Mouse (Mus musculus) thymus, postnatal 14 days (tissue): ENCODE measurements at regions not wholly inside any gene's neighbourhood (a gene's known extent, or its start where the extent isn't known, plus 50 kb on each side); places are given as distances from the start of the nearest gene placed in this dataset.

ENCODE experiments used
- DNase-seq: peaks from one replicate; pipeline ENCODE4 v3.0.0; 2021

GRCm38 (mm10) chr2:147926861-147927260, 119.9 kb downstream of the Foxa2 start:
- DNase-seq = no peak

- DNase-seq = no peak
Measured at GRCm38 (mm10) chr2:147907341-147907740, 139.4 kb downstream of the Foxa2 start.

GRCm38 (mm10) chr2:147905759-147906740, 140.7 kb downstream of the Foxa2 start:
- DNase-seq = no peak

GRCm38 (mm10) chr2:147905118-147905517, 141.7 kb downstream of the Foxa2 start:
- no peak for DNase-seq

- DNase-seq = no peak
Measured at GRCm38 (mm10) chr2:147899236-147899635, 147.5 kb downstream of the Foxa2 start.

GRCm38 (mm10) chr2:147895691-147896090, 151.1 kb downstream of the Foxa2 start:
- DNase-seq = peak; percentile 26

GRCm38 (mm10) chr2:147894213-147894612, 152.6 kb downstream of the Foxa2 start:
- no peak for DNase-seq

- no peak for DNase-seq
Measured at GRCm38 (mm10) chr2:147886191-147886590, 160.6 kb downstream of the Foxa2 start.

- no peak for DNase-seq
Measured at GRCm38 (mm10) chr2:147877907-147878306, 168.9 kb downstream of the Foxa2 start.

- DNase-seq = no peak
Measured at GRCm38 (mm10) chr2:147877543-147877904, 169.2 kb downstream of the Foxa2 start.

- no peak for DNase-seq
Measured at GRCm38 (mm10) chr2:147876708-147877542, 169.8 kb downstream of the Foxa2 start.

GRCm38 (mm10) chr2:147872972-147873371, 173.8 kb downstream of the Foxa2 start:
- no peak for DNase-seq

GRCm38 (mm10) chr2:147851186-147851802, 195.5 kb downstream of the Foxa2 start:
- no peak for DNase-seq

GRCm38 (mm10) chr2:147846968-147847749, 199.6 kb downstream of the Foxa2 start:
- DNase-seq = no peak

GRCm38 (mm10) chr2:147845256-147845655, 201.5 kb downstream of the Foxa2 start:
- DNase-seq = no peak

- no peak for DNase-seq
Measured at GRCm38 (mm10) chr2:147840936-147841335, 205.8 kb downstream of the Foxa2 start.

GRCm38 (mm10) chr2:147838613-147839012, 208.2 kb downstream of the Foxa2 start:
- no peak for DNase-seq

- DNase-seq = no peak
Measured at GRCm38 (mm10) chr2:147830551-147830950, 216.2 kb downstream of the Foxa2 start.

- DNase-seq = no peak
Measured at GRCm38 (mm10) chr2:147816951-147817350, 229.8 kb downstream of the Foxa2 start.

- no peak for DNase-seq
Measured at GRCm38 (mm10) chr2:147814231-147814630, 232.5 kb downstream of the Foxa2 start.

- DNase-seq = no peak
Measured at GRCm38 (mm10) chr2:147813516-147813915, 233.3 kb downstream of the Foxa2 start.

- DNase-seq = peak; percentile 4
Measured at GRCm38 (mm10) chr2:147808036-147808675, 238.6 kb downstream of the Foxa2 start.
